Mouse (Mus musculus) pancreas, adult 10 weeks (tissue): ENCODE data around the gene Ppm1e. TPM values are rescaled to one million over a fixed set of nuclear protein-coding genes. Genes with fewer than 3 reads are reported as not detected.

Experiments
- polyA plus RNA-seq: library from polyadenylated mRNA; stranded (reverse); fragments of 350-450 nt; fragmentation: Illumina TruSeq; extraction: RNeasy Lipid Tissue Mini Kit (QIAGEN cat#74804); gene quantifications from one replicate; pipeline ENCODE4 v1.2.3, GENCODE M21; 2015; ENCODE audit warnings: low read depth, low replicate concordance; ENCODE audit not compliant: insufficient read depth

Ppm1e gene
- polyA plus RNA-seq: 0.24 TPM

DNA sequence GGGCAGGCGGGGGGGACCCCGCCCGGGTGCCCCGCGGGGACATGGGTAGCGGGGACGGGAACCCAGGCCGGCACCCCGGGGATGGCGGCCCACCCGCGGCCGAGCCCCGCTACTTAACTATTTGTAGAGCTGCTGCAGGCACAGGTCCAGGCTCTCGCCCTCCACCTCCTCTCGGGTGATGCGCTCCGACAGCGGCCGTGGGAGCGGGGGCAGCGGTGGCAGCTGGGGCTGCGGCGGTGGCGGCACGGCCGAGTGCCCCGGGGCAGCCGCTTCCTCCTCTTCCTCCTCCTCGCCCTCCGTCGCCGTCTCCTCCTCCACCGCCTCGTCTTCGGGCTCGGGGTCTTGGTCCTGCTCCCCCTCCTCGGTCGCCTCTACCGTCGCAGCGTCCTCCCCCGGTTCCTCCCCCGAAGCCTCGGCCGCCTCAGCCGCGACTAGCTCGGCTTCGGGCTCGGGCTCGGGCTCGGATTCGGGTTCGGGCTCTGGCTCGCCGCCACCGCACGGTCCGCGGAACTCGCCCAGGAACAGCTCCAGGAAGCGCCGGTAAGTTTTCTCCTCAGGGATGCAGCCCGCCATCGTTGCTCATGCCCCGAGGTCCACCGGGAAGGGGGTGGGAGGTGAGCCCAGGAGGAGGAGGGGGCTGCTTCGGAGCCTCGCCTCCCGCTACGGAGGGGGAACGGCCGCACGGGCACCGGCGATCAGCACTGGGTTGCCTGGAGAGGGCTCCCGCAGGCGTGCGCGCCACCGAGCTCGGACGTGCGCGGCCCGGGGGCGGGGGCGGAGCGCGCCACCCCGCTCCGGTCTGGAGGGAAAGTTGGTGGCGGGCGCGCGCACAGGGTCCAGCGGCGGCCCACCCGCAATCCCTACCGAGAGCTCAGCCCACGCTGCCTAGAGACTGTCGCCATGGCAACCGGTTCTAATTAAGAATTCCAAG, at the start of gene Ppm1e:
Gene Ppm1e, minus strand, starts transcription at position 693 of the 931 bp plus-strand sequence.

DNA sequence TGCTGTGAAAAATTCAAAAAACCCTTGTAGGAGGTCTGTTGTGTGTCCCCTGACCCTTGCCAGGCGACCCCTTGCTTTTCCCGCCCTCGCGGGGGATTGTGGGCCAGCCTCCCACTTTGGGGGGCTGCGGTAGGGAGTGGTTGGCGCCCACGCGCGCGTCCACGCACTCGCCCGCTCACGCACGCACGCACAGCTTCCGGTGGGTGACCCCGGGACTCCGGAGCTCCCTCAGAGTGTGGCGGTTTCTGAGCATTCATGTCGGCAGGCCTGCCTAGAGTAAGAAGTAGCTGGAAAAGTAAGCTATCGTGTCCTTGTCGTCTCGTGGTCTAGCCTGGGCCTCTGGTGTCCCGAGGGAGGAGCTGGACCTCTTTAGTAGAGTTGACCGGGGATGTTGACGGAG, 46.1 kb upstream of the Ppm1e start, which contains the start of the genes Rad51c and Tex14:
Gene Rad51c, minus strand, starts transcription at position 79 of the 400 bp plus-strand sequence.
Gene Tex14, plus strand, starts transcription at position 190 of the 400 bp plus-strand sequence.

Other genes with a start within 250 kb of the Ppm1e start
- gene Ska2, start 249.8 kb downstream of the Ppm1e start, polyA plus RNA-seq: 3.9 TPM
- 2.8 TPM for gene Trim37, start 231.9 kb downstream of the Ppm1e start, polyA plus RNA-seq
- not detected for gene Rad51c, start 45.9 kb upstream of the Ppm1e start, polyA plus RNA-seq
- gene Tex14, start 46.0 kb upstream of the Ppm1e start, polyA plus RNA-seq: not detected
- not detected for gene Gm11492, start 207.6 kb upstream of the Ppm1e start, polyA plus RNA-seq
- 17.6 TPM for gene Sept4, start 209.9 kb upstream of the Ppm1e start, polyA plus RNA-seq
- gene Mtmr4, start 233.1 kb upstream of the Ppm1e start, polyA plus RNA-seq: 5.4 TPM